Mouse (Mus musculus) CH12.LX (cell line): ENCODE data around the gene Cisd3. TPM values are rescaled to one million over a fixed set of nuclear protein-coding genes. Genes with fewer than 3 reads are reported as not detected.
A peak's percentile ranks its signal among the peaks of the same experiment; 100 is the strongest.
"Not testable (repeated sequence)": the region's sequence is repeated elsewhere in the genome, so short reads cannot be mapped to it uniquely, and the experiment has no call there.

Source experiments
- DNase-seq: peaks from one replicate; pipeline ENCODE4 v3.0.0-alpha.2; 2013; ENCODE audit errors: extremely low read depth
- H3K27ac ChIP-seq: 2 replicates; pipeline ENCODE4 v1.5.1; 2012; ENCODE audit warnings: low read depth, mild to moderate bottlenecking, control low read depth, moderate library complexity; ENCODE audit not compliant: insufficient read depth
- H3K27me3 ChIP-seq: replicated peaks from 2 replicates; pipeline ENCODE3; 2012; ENCODE audit warnings: inconsistent platforms
- H3K36me3 ChIP-seq, 2 experiments: replicated peaks in 1 of 2; 2 replicates each; pipeline versions ENCODE3 to v1.6.1; 2012; ENCODE audit warnings: inconsistent platforms in 1 of 2, low read length in 1 of 2, mild to moderate bottlenecking in 1 of 2, mixed read lengths in 1 of 2, moderate library complexity in 1 of 2; ENCODE audit not compliant: control insufficient read depth in 1 of 2, insufficient read depth in 1 of 2
- H3K4me1 ChIP-seq, 2 experiments: 2 replicates each; pipeline ENCODE4 v1.6.1; 2012; ENCODE audit warnings: inconsistent platforms in 1 of 2, moderate library complexity in 1 of 2; ENCODE audit not compliant: insufficient read depth in 2 of 2, control insufficient read depth in 1 of 2
- H3K4me2 ChIP-seq: 2 replicates; pipeline ENCODE4 v1.6.1; 2012; ENCODE audit warnings: low read depth, mild to moderate bottlenecking, control low read depth; ENCODE audit not compliant: poor library complexity, insufficient read depth, severe bottlenecking
- H3K4me3 ChIP-seq, 3 experiments: fragments of 150-350 bp in 1 of 3; sonication (generic) in 1 of 3; replicated peaks in 1 of 3; 2 replicates each; pipeline versions ENCODE3 to v1.5.1; 2011 to 2012; ENCODE audit warnings: low read depth in 2 of 3, low read length in 2 of 3, mild to moderate bottlenecking in 2 of 3, moderate library complexity in 2 of 3, control low read depth in 1 of 3, improper control_type of control experiment in 1 of 3, inconsistent platforms in 1 of 3, mixed read lengths in 1 of 3; ENCODE audit not compliant: poor library complexity in 1 of 3
- H3K79me2 ChIP-seq: replicated peaks from 2 replicates; pipeline ENCODE4 v1.6.1; 2012; ENCODE audit warnings: mild to moderate bottlenecking, moderate library complexity; ENCODE audit not compliant: control insufficient read depth, poor library complexity, insufficient read depth, severe bottlenecking; ENCODE audit errors: extremely low read depth
- H3K9ac ChIP-seq: 2 replicates; pipeline ENCODE4 v1.6.1; 2012; ENCODE audit warnings: low read depth, mild to moderate bottlenecking, control low read depth, moderate library complexity; ENCODE audit not compliant: insufficient read depth
- H3K9me3 ChIP-seq: replicated peaks from 2 replicates; pipeline ENCODE3; 2012; ENCODE audit warnings: low read length, inconsistent platforms, mixed read lengths
- BHLHE40 ChIP-seq: IDR thresholded peaks from 2 replicates; pipeline ENCODE4 v1.6.1; 2011; ENCODE audit warnings: mild to moderate bottlenecking, low read depth, low read length, improper control_type of control experiment
- CHD2 ChIP-seq: IDR thresholded peaks from 2 replicates; pipeline ENCODE4 v1.6.1; 2011; ENCODE audit warnings: low read length, improper control_type of control experiment
- CTCF ChIP-seq, 2 experiments: IDR thresholded peaks in 1 of 2; conservative IDR thresholded peaks in 1 of 2; 2 replicates each; pipeline ENCODE4 v1.5.1; 2011 to 2012; ENCODE audit warnings: low read depth in 2 of 2, low read length in 2 of 2, improper control_type of control experiment in 1 of 2, inconsistent platforms in 1 of 2, mild to moderate bottlenecking in 1 of 2, moderate library complexity in 1 of 2
- E2F4 ChIP-seq: IDR thresholded peaks from 2 replicates; pipeline ENCODE4 v1.6.1; 2011; ENCODE audit warnings: low read depth, low read length, improper control_type of control experiment; ENCODE audit not compliant: insufficient replicate concordance
- ELF1 ChIP-seq: IDR thresholded peaks from 2 replicates; pipeline ENCODE4 v1.6.1; 2014; ENCODE audit warnings: low read depth, mild to moderate bottlenecking, inconsistent platforms, low read length, improper control_type of control experiment
- EP300 ChIP-seq: IDR thresholded peaks from 2 replicates; pipeline ENCODE4 v1.6.1; 2011; ENCODE audit warnings: low read length, improper control_type of control experiment
- IRF4 ChIP-seq: IDR thresholded peaks from 2 replicates; pipeline ENCODE4 v1.6.1; 2014; ENCODE audit warnings: low read depth, mild to moderate bottlenecking, inconsistent platforms, low read length, improper control_type of control experiment
- JUN ChIP-seq: IDR thresholded peaks from 2 replicates; pipeline ENCODE4 v1.6.1; 2011; ENCODE audit warnings: low read depth, mild to moderate bottlenecking, low read length, improper control_type of control experiment, moderate library complexity; ENCODE audit not compliant: insufficient read depth
- JUND ChIP-seq: conservative IDR thresholded peaks from 2 replicates; pipeline ENCODE4 v1.6.1; 2011; ENCODE audit warnings: low read depth, low read length, improper control_type of control experiment
- MAFK ChIP-seq: IDR thresholded peaks from 2 replicates; pipeline ENCODE4 v1.6.1; 2011; ENCODE audit warnings: low read length, improper control_type of control experiment; ENCODE audit not compliant: insufficient replicate concordance
- MAZ ChIP-seq: IDR thresholded peaks from 2 replicates; pipeline ENCODE4 v1.6.1; 2012; ENCODE audit warnings: low read depth, mild to moderate bottlenecking, inconsistent platforms, low read length, improper control_type of control experiment, moderate library complexity
- MYC ChIP-seq: IDR thresholded peaks from 2 replicates; pipeline ENCODE4 v1.6.1; 2011; ENCODE audit warnings: low read depth, mild to moderate bottlenecking, improper control_type of control experiment, low read length
- NRF1 ChIP-seq: IDR thresholded peaks from 2 replicates; pipeline ENCODE4 v1.6.1; 2014; ENCODE audit warnings: low read depth, mild to moderate bottlenecking, inconsistent platforms, low read length, improper control_type of control experiment, moderate library complexity
- PAX5 ChIP-seq: IDR thresholded peaks from 2 replicates; pipeline ENCODE4 v1.6.1; 2012; ENCODE audit warnings: low read length, inconsistent platforms, mixed read lengths
- POLR2A ChIP-seq: IDR thresholded peaks from 2 replicates; pipeline ENCODE4 v1.6.1; 2011; ENCODE audit warnings: low read depth, mild to moderate bottlenecking, improper control_type of control experiment, low read length
- RCOR1 ChIP-seq: conservative IDR thresholded peaks from 2 replicates; pipeline ENCODE4 v1.6.1; 2012; ENCODE audit warnings: low read depth, mild to moderate bottlenecking, inconsistent platforms, low read length, improper control_type of control experiment
- UBTF ChIP-seq: IDR thresholded peaks from 2 replicates; pipeline ENCODE4 v1.6.1; 2012; ENCODE audit warnings: low read depth, mild to moderate bottlenecking, inconsistent platforms, low read length, improper control_type of control experiment, moderate library complexity
- USF1 ChIP-seq: IDR thresholded peaks from 2 replicates; pipeline ENCODE4 v1.6.1; 2014; ENCODE audit warnings: low read depth, mild to moderate bottlenecking, inconsistent platforms, low read length, improper control_type of control experiment
- USF2 ChIP-seq: conservative IDR thresholded peaks from 2 replicates; pipeline ENCODE4 v1.6.1; 2011; ENCODE audit warnings: low read depth, low read length, improper control_type of control experiment
- ZNF384 ChIP-seq: IDR thresholded peaks from 2 replicates; pipeline ENCODE4 v1.6.1; 2012; ENCODE audit warnings: low read depth, low read length, improper control_type of control experiment, inconsistent platforms
- dilution Hi-C: fragments of 300-500 bp; cut with MboI; formaldehyde crosslinking; loops from 2 replicates; pipeline ENCODE4 v1.14.3; 2020; ENCODE audit warnings: low sequenced_read_pairs; ENCODE audit not compliant: extremely low pct_unique_long_range_greater_than_20kb, extremely low pct_ligation_motif_present
- in situ Hi-C: fragments of 300-500 bp; cut with MboI; formaldehyde crosslinking; loops from 3 replicates; pipeline ENCODE4 v1.14.3; 2019; ENCODE audit warnings: low sequenced_read_pairs, low pct_ligation_motif_present, low pct_unique_long_range_greater_than_20kb, mixed read lengths
- polyA plus RNA-seq: library from polyadenylated mRNA; unstranded; fragments of >175 nt; gene quantifications from 2 replicates; pipeline ENCODE4 v1.2.1, GENCODE M21; 2012; ENCODE audit warnings: low read depth; ENCODE audit not compliant: insufficient read length
- total RNA-seq, 2 experiments: library from RNA; depleted of rRNA; stranded (reverse); fragments of 300-350 nt in 1 of 2; fragments of >200 nt in 1 of 2; gene quantifications; 2 replicates each; pipeline ENCODE4 v1.2.3; 2012 to 2014

Gene Cisd3
- total and polyA plus RNA-seq, 3 experiments, result 66.1 to 221 (median 141) TPM

DNA sequence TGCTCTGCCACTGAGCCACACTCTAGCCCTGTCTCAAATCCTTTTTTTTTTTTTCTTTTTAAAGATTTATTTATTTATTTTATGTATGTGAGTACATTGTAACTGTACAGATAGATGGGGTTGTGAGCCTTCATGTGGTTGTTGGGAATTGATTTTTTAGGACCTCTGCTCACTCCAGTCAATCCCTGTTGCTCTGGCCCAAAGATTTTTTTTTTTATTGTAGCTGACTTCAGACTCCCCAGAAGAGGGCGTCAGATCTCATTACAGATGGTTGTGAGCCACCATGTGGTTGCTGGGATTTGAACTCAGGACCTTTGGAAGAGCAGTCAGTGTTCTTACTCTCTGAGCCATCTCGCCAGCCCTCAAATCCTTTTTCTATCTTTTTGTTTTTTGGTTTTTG lies 24.4 kb downstream of the Cisd3 start:
- H3K27ac ChIP-seq, H3K27me3 ChIP-seq, dilution Hi-C loops, H3K9ac ChIP-seq, H3K9me3 ChIP-seq, H3K4me2 ChIP-seq, DNase-seq, H3K4me3 ChIP-seq, in situ Hi-C loops: not testable (repeated sequence)
- H3K36me3 ChIP-seq, result peaks cover 68 to 84% of the 10 kb centered on the region in 2 experiments
- TF ChIP-seq MYC (0 out of 2 replicates have a peak, but pooled peaks have one; percentile 27), CTCF (conservative IDR thresholded peaks at IDR 0.05 in 1 of 2, IDR thresholded peaks at IDR 0.05 in 1 of 2; ENCODE audit: low read depth in 2 of 2, low read length in 2 of 2) (peak in 1 of 2 experiments; percentile 42; a peak in 2 of 4 replicates), ZNF384 (peak; percentile 61)
- H3K79me2 ChIP-seq, result peaks cover 15% of the 10 kb centered on the region
- peaks cover 3 to 12% of the 10 kb centered on the region in 2 experiments; a peak in 3 of 4 replicates for H3K4me1 ChIP-seq

- peaks cover 60 to 82% of the 10 kb centered on the region in 2 experiments for H3K36me3 ChIP-seq
- no peak overlapping the region for H3K4me3 ChIP-seq
- H3K4me1 ChIP-seq, result peaks cover 5 to 15% of the 10 kb centered on the region in 2 experiments
- H3K4me2 ChIP-seq, result no peak overlapping the region
- no peak for DNase-seq
- peaks cover 4% of the 10 kb centered on the region for H3K9me3 ChIP-seq
- H3K79me2 ChIP-seq, result peaks cover 2% of the 10 kb centered on the region; the same call in 1 of the 2 replicates
- dilution Hi-C loops, result no loop called here
- TF ChIP-seq ELF1 (no peak), EP300 (no peak), JUND (no peak), USF1 (no peak), POLR2A (no peak), E2F4 (no peak), RCOR1 (no peak), MAZ (no peak), MAFK (no peak), PAX5 (no peak), USF2 (no peak), IRF4 (no peak), BHLHE40 (no peak), CTCF (conservative IDR thresholded peaks at IDR 0.05 in 1 of 2, IDR thresholded peaks at IDR 0.05 in 1 of 2; ENCODE audit: low read depth in 2 of 2, low read length in 2 of 2) (no peak), UBTF (no peak), MYC (no peak), NRF1 (no peak), CHD2 (no peak), JUN (no peak)
- TF ChIP-seq, all 38 proteins: peak for 0
- H3K27me3 ChIP-seq, result no peaks in the 10 kb centered on the region
- in situ Hi-C loops, result no loop called here
- peak overlapping the region; percentile 0; the same call in 1 of the 2 replicates for H3K27ac ChIP-seq
- no peak overlapping the region for H3K9ac ChIP-seq
Observed at GRCm38 (mm10) chr11:97711200-97711900, 25.7 kb downstream of the Cisd3 start.
